Mouse (Mus musculus): Measurements from ENCODE around the gene Sipa1l3.

The Sipa1l3 gene

DNA sequence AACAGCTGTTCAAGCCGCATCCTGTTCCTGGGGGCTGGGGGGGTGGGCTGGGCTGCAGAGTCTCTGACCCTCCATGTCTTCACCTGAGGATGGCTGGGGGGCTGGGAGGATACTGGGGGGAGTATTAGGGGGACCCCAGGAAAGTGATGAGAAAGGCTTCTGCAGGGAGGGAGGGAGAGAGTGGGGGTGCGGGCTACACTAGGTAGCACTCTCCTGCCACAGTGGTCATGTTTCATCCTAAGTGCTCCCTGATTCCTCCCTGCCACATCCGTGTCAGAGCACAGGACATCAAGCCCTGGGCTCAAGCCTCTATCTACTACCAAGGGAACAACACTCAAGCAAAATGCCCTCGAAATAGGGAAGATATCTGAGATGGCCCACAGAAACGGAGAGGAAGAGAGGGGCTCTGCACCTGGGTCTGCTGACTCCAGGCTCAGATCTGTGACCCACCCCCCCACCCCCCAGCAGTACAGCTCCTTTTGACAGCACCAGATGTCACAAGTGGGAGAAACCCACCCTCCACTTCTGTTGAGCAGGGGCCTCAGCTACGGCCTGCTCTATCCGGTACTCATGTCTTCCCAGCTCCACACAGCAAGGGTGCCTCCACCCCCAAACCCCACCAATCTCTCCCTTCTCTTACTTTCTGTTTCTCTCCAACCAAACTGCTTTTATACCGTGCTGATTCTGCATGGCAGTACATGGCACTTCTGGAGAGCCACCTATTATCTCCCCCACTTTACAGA is 106.4 kb downstream of the Sipa1l3 start:
- no peak for DNase-seq (ENCODE audit: low read depth, low spot score)

DNA sequence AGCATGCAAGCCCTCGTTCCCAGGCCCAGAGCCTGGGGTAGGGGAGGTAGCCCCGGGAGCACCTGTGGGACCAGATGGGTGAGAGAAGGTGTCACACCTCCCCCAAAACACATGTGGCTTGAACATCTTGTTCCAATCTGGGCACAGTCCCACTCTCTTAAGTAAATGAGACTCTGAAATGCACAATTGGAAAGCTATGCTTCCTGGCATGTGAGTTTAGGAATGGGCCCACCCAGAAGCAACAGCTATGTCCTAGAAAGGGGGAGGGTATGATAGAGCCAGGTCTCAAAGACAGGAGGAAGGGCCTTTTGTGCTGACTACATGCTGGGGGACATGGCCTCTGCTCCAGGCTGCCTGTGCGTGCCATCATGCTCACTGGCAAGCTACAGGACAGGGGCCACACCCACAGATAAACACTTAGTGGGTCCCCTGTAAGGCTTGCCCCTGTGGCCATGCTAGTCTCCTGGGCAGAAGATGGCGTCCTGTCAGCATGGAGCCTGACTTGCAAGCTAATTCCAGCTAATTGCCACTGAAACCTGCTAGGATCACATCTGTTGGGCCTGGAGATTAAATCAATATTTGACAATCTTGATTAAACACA is 107.1 kb downstream of the Sipa1l3 start:
- DNase-seq (ENCODE audit: low read depth, low spot score) = no peak

GRCm38 (mm10) chr7:29410402-29410801 is 108.0 kb downstream of the Sipa1l3 start:
- DNase-seq (ENCODE audit: low read depth, low spot score) = no peak

DNA sequence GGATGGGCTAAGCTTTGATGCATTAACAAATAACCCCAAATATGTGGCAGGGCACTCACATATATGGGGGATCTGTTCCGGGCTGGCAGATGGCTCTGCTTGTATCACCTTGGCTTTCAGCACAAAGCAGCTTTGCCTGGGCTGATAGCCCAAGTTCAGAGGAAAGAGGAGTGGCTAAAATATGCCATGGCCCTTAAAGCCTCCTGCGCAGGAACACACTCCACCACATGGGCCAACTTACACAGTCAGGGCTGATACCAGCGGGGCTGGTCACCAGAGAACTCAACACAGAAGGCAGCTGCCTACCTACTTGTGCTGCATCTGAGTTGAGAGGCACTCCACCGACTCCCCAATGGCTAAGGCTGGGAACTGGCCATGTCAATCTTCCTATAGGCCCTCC is 111.6 kb downstream of the Sipa1l3 start:
- DNase-seq (ENCODE audit: low read depth, low spot score) = no peak

GRCm38 (mm10) chr7:29404126-29404525 is 114.3 kb downstream of the Sipa1l3 start:
- DNase-seq (ENCODE audit: low read depth, low spot score) = no peak

DNA sequence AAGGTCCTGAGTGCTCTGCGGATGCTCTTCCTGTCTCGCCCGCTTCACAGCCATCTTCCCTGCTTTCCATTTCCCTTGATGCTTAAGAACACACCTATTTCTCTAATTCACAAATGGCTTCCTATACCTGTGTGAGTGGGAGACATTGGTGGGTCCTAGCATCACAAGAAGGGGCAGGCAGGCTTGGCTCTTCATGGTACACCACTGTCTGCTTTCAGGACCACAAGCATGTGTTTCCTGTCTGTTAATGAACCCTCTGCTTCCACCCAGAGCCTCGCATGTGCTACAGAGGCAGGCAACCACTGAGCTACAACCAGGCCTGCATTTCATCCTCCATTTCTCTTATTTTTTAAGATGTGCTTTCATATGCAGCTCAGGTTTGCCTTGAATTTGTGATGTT is 116.4 kb downstream of the Sipa1l3 start:
- no peak for DNase-seq (ENCODE audit: low read depth, low spot score)

DNA sequence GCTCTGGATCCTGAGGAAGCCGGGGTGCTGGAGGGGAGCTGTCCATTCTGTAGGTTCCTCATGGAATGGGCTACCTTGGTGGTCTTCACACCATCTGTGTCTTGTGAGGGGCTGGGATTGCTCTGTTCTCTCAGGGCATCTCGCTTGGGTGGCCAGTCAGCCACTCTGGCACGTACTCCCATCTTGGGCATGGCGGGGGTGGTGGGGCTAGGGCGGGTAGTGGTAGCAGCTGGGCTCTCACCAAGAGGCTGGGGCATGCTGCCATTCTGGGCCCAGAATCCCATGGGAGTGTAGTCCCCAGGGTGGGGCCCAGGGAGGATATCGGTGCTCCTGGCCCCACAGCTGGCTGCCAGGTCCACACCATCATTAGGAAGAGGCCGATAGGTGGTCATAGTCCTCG is 118.0 kb downstream of the Sipa1l3 start:
- DNase-seq (ENCODE audit: low read depth, low spot score) = no peak

DNA sequence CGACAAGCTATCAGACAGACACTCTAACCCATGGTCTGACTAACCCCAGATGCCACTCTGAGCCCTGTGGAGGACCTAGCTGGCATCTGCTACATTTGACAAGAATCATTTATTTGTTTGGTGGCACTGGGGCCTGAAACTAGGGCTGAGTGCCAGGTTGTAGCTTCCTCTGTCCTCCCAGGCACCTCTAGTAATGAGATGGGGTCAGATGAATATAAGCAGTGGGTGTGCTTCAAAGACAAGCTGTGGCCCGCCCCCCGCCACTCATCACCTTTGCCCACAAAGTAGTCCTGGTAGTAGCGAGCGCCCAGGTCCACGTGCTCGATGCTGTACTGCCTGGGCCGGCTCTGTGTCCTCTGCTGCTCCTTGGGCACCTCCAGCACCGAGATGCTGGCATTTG is 119.4 kb downstream of the Sipa1l3 start:
- DNase-seq (ENCODE audit: low read depth, low spot score) = no peak

GRCm38 (mm10) chr7:29397486-29397885 is 121.0 kb downstream of the Sipa1l3 start:
- DNase-seq (ENCODE audit: low read depth, low spot score) = no peak

- no peak for DNase-seq (ENCODE audit: low read depth, low spot score)
Measured at GRCm38 (mm10) chr7:29396943-29397340, 121.5 kb downstream of the Sipa1l3 start.

- no peak for DNase-seq (ENCODE audit: low read depth, low spot score)
Measured at GRCm38 (mm10) chr7:29396216-29396942, 122.1 kb downstream of the Sipa1l3 start.

DNA sequence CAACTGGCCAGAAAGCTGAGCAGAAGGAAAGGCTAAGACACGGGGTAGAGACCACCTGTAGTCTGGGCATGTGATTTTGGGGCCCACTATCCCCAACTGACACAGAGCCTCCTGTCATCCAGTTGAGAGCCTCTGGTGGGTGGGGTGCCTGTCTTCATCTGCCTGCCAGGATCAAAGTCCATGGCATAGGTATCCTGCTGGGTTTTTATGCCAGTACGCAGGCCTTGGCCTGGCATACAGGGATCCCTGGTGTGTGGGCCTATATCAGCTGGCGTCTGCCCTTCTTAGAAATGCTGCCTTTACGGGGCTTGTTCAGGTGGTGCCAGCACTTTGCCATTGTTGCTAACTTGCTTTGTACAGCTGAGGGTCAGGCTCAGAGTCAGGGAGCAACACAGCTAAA is 123.3 kb downstream of the Sipa1l3 start:
- DNase-seq (ENCODE audit: low read depth, low spot score) = no peak

DNA sequence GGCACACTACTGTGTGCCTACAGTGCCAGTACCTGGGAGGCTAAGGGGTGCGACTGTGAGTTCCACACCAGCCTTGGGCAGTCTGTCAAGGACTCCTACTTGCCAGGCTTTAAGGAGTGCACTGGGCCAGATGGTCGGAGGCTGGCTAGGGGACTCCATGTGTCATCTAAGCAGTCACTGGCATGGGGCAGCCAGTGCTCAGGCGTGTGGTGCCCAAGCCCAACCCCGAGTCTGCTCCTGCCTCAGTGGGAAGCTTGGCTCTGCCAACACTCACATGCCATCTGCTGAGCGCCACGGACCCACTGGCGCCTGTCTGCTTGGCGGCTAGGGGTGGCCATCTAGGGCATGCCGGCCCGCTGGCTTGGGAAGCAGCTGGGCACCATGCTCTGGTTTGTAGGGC is 125.1 kb downstream of the Sipa1l3 start:
- no peak for DNase-seq (ENCODE audit: low read depth, low spot score)

GRCm38 (mm10) chr7:29392805-29393204 is 125.6 kb downstream of the Sipa1l3 start:
- no peak for DNase-seq (ENCODE audit: low read depth, low spot score)

GRCm38 (mm10) chr7:29391761-29392512 is 126.5 kb downstream of the Sipa1l3 start:
- DNase-seq (ENCODE audit: low read depth, low spot score) = no peak

DNA sequence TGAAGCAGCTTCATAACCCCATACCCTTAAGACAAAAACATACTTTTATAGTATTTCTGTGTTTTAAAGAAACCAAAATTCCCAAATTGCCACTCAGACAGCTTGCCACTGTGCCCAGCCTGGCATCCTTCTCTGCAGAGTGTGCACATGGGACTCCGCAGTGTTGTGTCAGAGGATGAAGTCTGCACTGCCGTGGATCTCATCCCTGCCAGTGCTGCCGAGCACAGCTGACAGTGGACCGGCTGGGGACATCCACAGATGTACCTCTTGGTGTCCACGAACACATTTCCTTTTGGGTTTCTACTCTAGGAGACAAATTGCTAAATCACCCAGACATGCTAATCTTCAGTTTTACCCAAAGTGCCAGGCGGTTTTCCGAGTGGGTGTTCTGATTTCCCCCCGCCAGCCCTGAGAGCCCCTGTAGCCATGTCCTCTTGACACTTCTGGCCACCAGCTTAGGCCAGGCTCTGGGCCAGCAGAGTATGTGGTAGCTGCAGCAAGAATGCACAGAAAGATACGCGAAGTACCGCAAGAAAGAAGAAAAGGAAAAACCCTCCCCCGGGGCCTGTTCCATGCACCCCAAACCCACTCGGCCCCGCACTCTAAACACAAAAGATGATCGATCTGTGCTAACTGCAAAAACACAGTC is 127.2 kb downstream of the Sipa1l3 start:
- no peak for DNase-seq (ENCODE audit: low read depth, low spot score)

DNA sequence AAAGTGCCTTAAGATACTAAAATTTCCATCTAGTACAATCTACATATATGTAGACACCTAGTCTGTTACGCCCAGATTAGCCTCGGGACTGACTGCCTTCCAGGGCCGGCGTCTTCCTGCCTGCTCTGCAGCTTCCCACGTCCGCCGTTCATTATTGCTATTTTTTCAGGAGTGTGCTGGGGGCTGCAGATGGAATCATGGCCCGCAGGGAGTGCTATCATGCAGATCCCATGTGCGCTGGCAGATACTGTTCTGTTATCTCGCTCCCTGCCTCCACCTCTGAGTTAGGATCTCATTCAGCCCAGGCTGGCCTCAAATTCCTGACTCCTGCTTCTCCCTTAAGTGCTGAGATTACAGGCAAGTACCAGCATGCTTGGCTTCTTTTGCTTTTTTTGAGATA is 128.2 kb downstream of the Sipa1l3 start:
- DNase-seq (ENCODE audit: low read depth, low spot score) = no peak

DNA sequence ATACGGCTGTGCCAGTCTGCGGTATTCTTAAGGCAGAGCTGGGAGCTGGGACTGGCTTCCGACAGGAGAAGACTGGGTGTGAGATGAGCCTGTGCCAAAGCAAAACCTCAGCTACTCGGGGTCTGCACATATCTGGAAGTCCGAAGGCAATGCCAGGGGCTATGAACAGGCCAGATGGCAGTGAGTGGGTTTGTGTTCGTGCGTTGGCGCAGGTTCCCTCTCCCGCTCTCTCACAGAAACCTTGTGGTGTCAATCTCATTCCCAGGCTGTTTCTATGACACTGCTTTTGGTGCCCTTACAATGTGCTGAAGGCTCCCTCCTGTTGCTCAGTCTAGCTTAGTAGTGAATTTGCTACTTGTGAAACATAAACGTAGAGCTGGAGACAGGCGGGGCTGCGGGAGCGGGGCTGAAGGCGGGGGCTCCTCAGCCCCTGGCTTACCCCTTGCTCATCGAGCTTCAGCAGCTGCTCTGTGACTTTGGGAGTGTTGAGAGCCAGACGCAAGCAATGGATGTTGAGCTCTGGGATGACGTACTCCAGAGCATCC is 130.8 kb downstream of the Sipa1l3 start:
- DNase-seq (ENCODE audit: low read depth, low spot score) = no peak

DNA sequence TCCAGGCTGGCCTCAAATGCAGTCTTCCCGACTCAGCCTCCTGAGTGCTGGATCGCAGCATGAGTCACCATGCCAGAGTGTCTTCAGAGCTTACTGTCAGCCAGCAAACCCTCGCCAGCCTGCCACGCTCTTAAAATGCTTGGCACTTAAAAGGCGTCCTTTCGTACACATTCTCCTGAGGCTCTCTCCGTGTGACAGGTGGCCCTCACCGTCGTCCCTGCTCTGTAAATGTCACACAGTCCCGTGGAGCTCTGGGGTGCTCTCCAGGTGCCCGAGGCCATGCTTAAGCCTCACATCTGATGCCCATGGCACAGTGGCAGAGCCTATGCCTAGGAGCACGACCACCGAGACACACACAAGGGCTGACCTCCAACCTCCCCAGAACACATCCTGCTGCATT is 132.1 kb downstream of the Sipa1l3 start:
- no peak for DNase-seq (ENCODE audit: low read depth, low spot score)

GRCm38 (mm10) chr7:29385791-29386190 is 132.7 kb downstream of the Sipa1l3 start:
- DNase-seq (ENCODE audit: low read depth, low spot score) = no peak

DNA sequence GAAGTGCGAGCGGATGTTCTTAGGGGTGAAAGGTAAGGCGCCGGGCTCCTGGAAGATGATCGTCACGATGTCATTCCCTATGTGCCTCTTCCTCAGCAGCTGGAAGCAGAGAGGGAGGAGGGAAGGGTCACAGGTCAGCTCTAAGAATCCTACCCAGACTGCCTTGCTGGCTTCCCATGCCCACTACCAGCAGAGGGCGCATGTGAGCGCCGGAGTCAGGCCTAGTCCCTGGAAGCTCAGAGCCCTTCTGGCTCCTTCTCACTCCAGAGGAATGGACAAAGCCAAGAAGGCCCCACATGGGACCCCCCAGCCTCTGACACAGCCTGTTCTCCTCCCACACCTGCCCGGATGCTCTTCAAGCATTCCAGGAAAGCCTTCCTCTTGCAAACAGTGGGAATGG is 135.2 kb downstream of the Sipa1l3 start:
- peak; percentile 45 for DNase-seq (ENCODE audit: low read depth, low spot score)
